Mouse (Mus musculus) ES-E14 (cell line): Measurements from ENCODE around the gene Inpp5k. TPM values are rescaled to one million over a fixed set of nuclear protein-coding genes. Genes with fewer than 3 reads are reported as not detected.

Experiments
- DNase-seq: peaks from one replicate; pipeline ENCODE4 v3.0.0-alpha.2; 2013; ENCODE audit warnings: low read depth, low spot score
- H3K27ac ChIP-seq: 2 replicates; pipeline ENCODE4 v1.5.1; 2012; ENCODE audit warnings: low read depth, mild to moderate bottlenecking, low read length, moderate library complexity, mixed read lengths; ENCODE audit not compliant: poor library complexity, insufficient read depth, severe bottlenecking
- H3K36me3 ChIP-seq: 2 replicates; pipeline ENCODE4 v1.6.1; 2012; ENCODE audit warnings: mild to moderate bottlenecking, low read length, moderate library complexity, mixed read lengths; ENCODE audit not compliant: control insufficient read depth, poor library complexity, insufficient read depth, severe bottlenecking
- H3K4me1 ChIP-seq, 2 experiments: fragments of 150-350 bp in 1 of 2; sonication (generic) in 1 of 2; 2 replicates each; pipeline ENCODE4 v1.6.1; 2012; ENCODE audit warnings: low read length in 2 of 2, mild to moderate bottlenecking in 1 of 2, mixed read lengths in 1 of 2; ENCODE audit not compliant: control insufficient read depth in 2 of 2, insufficient read depth in 2 of 2, poor library complexity in 1 of 2
- H3K4me3 ChIP-seq, 2 experiments: fragments of 150-350 bp in 1 of 2; sonication (generic) in 1 of 2; 2 replicates each; pipeline ENCODE4 v1.5.1; 2012; ENCODE audit warnings: low read length in 2 of 2, low read depth in 1 of 2, mild to moderate bottlenecking in 1 of 2, mixed read lengths in 1 of 2; ENCODE audit not compliant: insufficient read depth in 1 of 2, poor library complexity in 1 of 2, severe bottlenecking in 1 of 2
- H3K9ac ChIP-seq: 2 replicates; pipeline ENCODE4 v1.6.1; 2012; ENCODE audit warnings: low read depth, mild to moderate bottlenecking, low read length, mixed read lengths; ENCODE audit not compliant: poor library complexity, insufficient read depth, severe bottlenecking
- H3K9me3 ChIP-seq: fragments of 150-350 bp; sonication (generic); 2 replicates; pipeline ENCODE4 v1.6.1; 2012; ENCODE audit warnings: low read depth, mild to moderate bottlenecking, low read length; ENCODE audit not compliant: control insufficient read depth, insufficient read depth
- CHD2 ChIP-seq: IDR thresholded peaks from 2 replicates; pipeline ENCODE4 v1.6.1; 2014; ENCODE audit warnings: mild to moderate bottlenecking, low read depth, low read length, inconsistent platforms
- HCFC1 ChIP-seq: IDR thresholded peaks from 2 replicates; pipeline ENCODE4 v1.6.1; 2012; ENCODE audit warnings: low read length, inconsistent platforms, borderline replicate concordance; ENCODE audit not compliant: insufficient read depth
- MAFK ChIP-seq: IDR thresholded peaks from 2 replicates; pipeline ENCODE4 v1.6.1; 2014; ENCODE audit warnings: mild to moderate bottlenecking, low read depth, low read length, inconsistent platforms; ENCODE audit not compliant: insufficient read depth
- ZC3H11A ChIP-seq: IDR thresholded peaks from 2 replicates; pipeline ENCODE4 v1.6.1; 2012; ENCODE audit warnings: low read depth, mild to moderate bottlenecking, inconsistent platforms, low read length, borderline replicate concordance
- ZNF384 ChIP-seq: IDR thresholded peaks from 2 replicates; pipeline ENCODE4 v1.6.1; 2012; ENCODE audit warnings: low read depth, low read length, inconsistent platforms
- in situ Hi-C, 2 experiments: fragments of 600-800 bp; cut with MboI; formaldehyde crosslinking; loops; one replicate each; pipeline ENCODE4 v1.15.1; 2025; ENCODE audit warnings: low sequenced_read_pairs in 2 of 2, inconsistent platforms in 1 of 2; ENCODE audit not compliant: unreplicated experiment in 2 of 2
- total RNA-seq: library from RNA; depleted of rRNA; stranded (reverse); fragments of 300-350 nt; gene quantifications from 2 replicates; pipeline ENCODE4 v1.2.3, GENCODE M21; 2012

Inpp5k gene
- total RNA-seq, 1 experiment: 12.2 TPM

DNA sequence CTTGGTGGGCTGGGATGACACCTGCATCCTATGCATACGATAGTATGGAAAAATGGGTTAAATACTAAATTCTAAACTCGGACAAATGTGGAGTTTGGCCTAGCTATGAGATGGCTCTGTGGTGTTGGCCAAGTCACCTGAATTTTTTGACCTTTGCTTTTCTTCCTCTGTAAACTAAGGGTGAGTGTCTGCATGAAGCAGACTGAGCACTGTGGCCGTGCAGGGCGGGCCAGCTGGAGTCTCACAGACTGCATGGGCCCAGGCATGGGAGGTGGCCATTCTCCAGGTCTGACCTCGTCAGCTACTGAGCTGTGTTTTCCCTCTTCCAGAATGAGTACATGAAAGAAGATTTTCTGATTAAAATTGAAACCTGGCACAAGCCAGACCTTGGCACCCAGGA lies 22.0 kb upstream of the Inpp5k start:
- TF ChIP-seq ZNF384 (no peak), CHD2 (no peak), HCFC1 (no peak), MAFK (no peak), ZC3H11A (no peak)
- no peak overlapping the region for H3K4me3 ChIP-seq
- peaks cover 9 to 14% of the 10 kb centered on the region in 2 experiments for H3K4me1 ChIP-seq
- H3K9me3 ChIP-seq: no peaks in the 10 kb centered on the region
- DNase-seq: no peak
- no peak overlapping the region for H3K27ac ChIP-seq
- H3K36me3 ChIP-seq: peaks cover 3% of the 10 kb centered on the region
- in situ Hi-C loops: no loop called here
- no peak overlapping the region for H3K9ac ChIP-seq

- Histone ChIP-seq H3K9ac (no peak overlapping the region), H3K36me3 (peaks cover 3% of the 10 kb centered on the region), H3K27ac (no peak overlapping the region; the same call in 1 of the 2 replicates), H3K4me3 (no peak overlapping the region), H3K9me3 (no peaks in the 10 kb centered on the region), H3K4me1 (peaks cover 9 to 12% of the 10 kb centered on the region in 2 experiments)
- in situ Hi-C loops: no loop called here
- DNase-seq: no peak
- TF ChIP-seq CHD2 (no peak), MAFK (no peak), HCFC1 (no peak)
Measured at GRCm38 (mm10) chr11:75610021-75610420, 20.8 kb upstream of the Inpp5k start.

GRCm38 (mm10) chr11:75614769-75615168 lies 16.0 kb upstream of the Inpp5k start:
- H3K4me1 ChIP-seq: peaks cover 0 to 5% of the 10 kb centered on the region in 2 experiments; a peak in 1 of 4 replicates
- no peak for DNase-seq
- no peak overlapping the region for H3K27ac ChIP-seq
- no peak overlapping the region for H3K4me3 ChIP-seq
- H3K9me3 ChIP-seq: no peaks in the 10 kb centered on the region
- in situ Hi-C loops: no loop called here
- no peak overlapping the region for H3K9ac ChIP-seq
- TF ChIP-seq ZNF384 (peak; percentile 68), CHD2 (no peak)
- H3K36me3 ChIP-seq: peaks cover 3% of the 10 kb centered on the region

DNA sequence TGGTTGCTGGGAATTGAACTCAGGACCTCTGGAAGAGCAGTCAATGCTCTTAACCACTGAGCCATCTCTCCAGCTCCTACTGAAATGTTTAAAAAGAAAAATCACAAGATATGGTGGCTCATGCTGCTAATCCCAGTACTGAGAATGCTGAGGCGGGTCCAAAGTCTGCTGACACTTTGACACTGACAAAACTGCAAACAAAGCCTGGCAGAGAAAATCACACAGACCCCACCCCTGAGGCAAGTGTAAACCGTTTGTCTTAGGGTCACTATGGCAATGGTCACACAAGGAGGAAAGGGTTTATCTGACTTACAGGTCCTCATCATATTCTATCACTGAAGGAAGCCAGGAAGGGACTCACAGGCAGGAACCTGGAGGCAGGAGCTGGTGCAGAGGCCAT lies 15.2 kb upstream of the Inpp5k start:
- H3K9me3 ChIP-seq: no peaks in the 10 kb centered on the region
- no peak for TF ChIP-seq ZNF384
- no peak for TF ChIP-seq CHD2
- TF ChIP-seq ZC3H11A: no peak
- no peak for TF ChIP-seq HCFC1
- TF ChIP-seq MAFK: no peak
- in situ Hi-C loops: no loop called here
- H3K27ac ChIP-seq: no peak overlapping the region
- peaks cover 3% of the 10 kb centered on the region for H3K36me3 ChIP-seq
- peaks cover 0 to 10% of the 10 kb centered on the region in 2 experiments; a peak in 2 of 4 replicates for H3K4me1 ChIP-seq
- H3K4me3 ChIP-seq: no peak overlapping the region
- H3K9ac ChIP-seq: no peak overlapping the region
- DNase-seq: no peak

DNA sequence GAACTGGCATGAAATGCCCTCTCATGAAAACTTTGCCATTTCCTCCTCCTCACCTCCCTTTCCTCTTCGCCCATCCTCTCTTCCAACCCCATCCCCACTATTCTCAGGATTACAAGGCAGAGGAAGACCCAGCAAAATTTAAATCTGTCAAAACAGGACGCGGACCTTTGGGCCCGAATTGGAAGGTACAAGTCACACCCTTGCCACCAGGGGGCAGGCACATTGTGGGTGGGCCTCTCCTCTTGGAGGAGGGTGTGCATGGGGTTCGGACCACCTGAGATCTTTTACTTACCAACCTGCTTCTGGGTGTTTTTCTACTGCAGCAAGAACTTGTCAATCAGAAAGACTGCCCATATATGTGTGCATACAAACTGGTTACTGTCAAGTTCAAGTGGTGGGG lies 11.7 kb upstream of the Inpp5k start:
- DNase-seq: no peak
- Histone ChIP-seq H3K4me3 (no peak overlapping the region), H3K36me3 (no peaks in the 10 kb centered on the region), H3K4me1 (peaks cover 14 to 20% of the 10 kb centered on the region in 2 experiments), H3K9me3 (no peaks in the 10 kb centered on the region), H3K9ac (no peak overlapping the region), H3K27ac (no peak overlapping the region)
- TF ChIP-seq ZNF384 (no peak), ZC3H11A (no peak), MAFK (no peak), CHD2 (no peak), HCFC1 (no peak)
- in situ Hi-C loops: no loop called here
